Mouse (Mus musculus) adrenal gland, postnatal 4 days (tissue): ENCODE measurements around the gene Cpt2. TPM values are rescaled to one million over a fixed set of nuclear protein-coding genes. Genes with fewer than 3 reads are reported as not detected.

Experiments used
- total RNA-seq, 2 experiments: library from RNA; stranded (reverse); gene quantifications; 2 replicates each; pipeline ENCODE4 v1.2.3; 2021

The Cpt2 gene
- total RNA-seq, 2 experiments from 2014 or later, result 112 to 120 TPM

Other genes with a start within 250 kb of the Cpt2 start
- not detected for gene Dmrtb1, start 239.4 kb downstream of the Cpt2 start, total RNA-seq
- gene Lrp8, start 121.3 kb downstream of the Cpt2 start, total RNA-seq, result 1 to 10 TPM; 8.8 to 8.9 TPM
- 100 to 1,000 TPM; 108 to 111 TPM for gene Magoh, start 43.9 kb downstream of the Cpt2 start, total RNA-seq
- 10 to 100 TPM; 76.9 to 89.9 TPM for gene 0610037L13Rik, start 33.8 kb downstream of the Cpt2 start, total RNA-seq
- gene Slc1a7, start 44.7 kb upstream of the Cpt2 start, total RNA-seq, result under 1 TPM; 0.48 to 0.62 TPM
- 1 to 10 TPM; 6.2 to 8.5 TPM for gene Podn, start 172.8 kb upstream of the Cpt2 start, total RNA-seq
- 100 to 1,000 TPM; 170 to 225 TPM for gene Scp2, start 221.4 kb upstream of the Cpt2 start, total RNA-seq
- 10 to 100 TPM; 35.2 to 36.3 TPM for gene Echdc2, start 241.8 kb upstream of the Cpt2 start, total RNA-seq